Mouse (Mus musculus) liver, adult 2 months (tissue): ENCODE measurements around the gene Sema3a.

Experiments used
- CTCF ChIP-seq: fragments of 200-500 bp; IDR thresholded peaks from 2 replicates; pipeline ENCODE4 v1.5.1; 2011; ENCODE audit warnings: low read depth, low read length, control low read depth
- POLR2A ChIP-seq: fragments of 200-500 bp; IDR thresholded peaks from 2 replicates; pipeline ENCODE4 v1.6.1; 2011; ENCODE audit warnings: low read length, control low read depth; ENCODE audit not compliant: insufficient read depth; ENCODE audit errors: extremely low read depth

DNA sequence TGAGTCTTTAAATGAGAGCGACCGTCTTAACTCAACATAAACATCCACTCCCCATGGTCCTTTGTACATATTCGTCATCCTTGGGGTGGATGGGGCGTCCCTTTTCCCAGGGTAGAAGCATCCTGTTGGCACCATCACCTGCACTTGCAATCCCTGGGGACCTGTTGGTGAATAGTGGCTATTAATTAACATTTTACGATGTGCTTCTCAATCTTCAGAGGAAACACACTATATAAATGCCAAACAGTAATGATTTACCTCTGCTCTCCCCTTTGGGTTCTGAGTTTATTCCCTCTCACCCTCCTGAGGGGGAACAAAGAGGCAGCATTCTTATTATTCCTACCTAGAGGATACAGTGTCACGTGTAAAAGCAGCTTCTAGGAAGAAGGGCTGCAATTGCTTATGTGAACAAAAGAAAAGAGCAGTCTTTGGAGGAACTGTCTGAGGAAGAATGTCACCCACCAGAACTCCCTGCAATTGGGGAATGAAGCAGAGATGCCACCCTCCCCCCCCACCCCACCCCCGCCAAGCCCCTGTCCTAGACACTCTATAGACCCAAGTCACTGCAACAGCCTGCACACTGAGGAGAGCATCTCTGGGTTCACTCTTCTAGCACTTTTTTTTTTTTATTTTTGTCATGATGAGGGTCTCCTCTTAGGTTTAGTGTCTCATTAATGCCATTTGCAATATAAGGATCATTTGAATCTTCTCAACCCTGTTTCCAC lies 19.7 kb downstream of the Sema3a start:
- TF ChIP-seq CTCF (no peak), POLR2A (no peak)
